Mouse (Mus musculus) kidney, embryonic 14.5 days (tissue): ENCODE data around the gene Kcnip3. TPM values are rescaled to one million over a fixed set of nuclear protein-coding genes. Genes with fewer than 3 reads are reported as not detected.

Experiments
- ATAC-seq: fragments of 200-750 bp; cut with Nextera tagmentation; 2 replicates; pipeline ENCODE4 v1.8.0; 2017; ENCODE audit warnings: moderate number of reproducible peaks, mild to moderate bottlenecking, moderate TSS enrichment, moderate library complexity; ENCODE audit not compliant: low FRiP score, low TSS enrichment
- H3K27ac ChIP-seq: fragments of 300-500 bp; sonication (generic); 2 replicates; pipeline ENCODE4 v1.5.1; 2014; ENCODE audit warnings: low read depth, mild to moderate bottlenecking, low read length, moderate library complexity, mixed read lengths
- H3K27me3 ChIP-seq: fragments of 300-500 bp; sonication (generic); 2 replicates; pipeline ENCODE4 v1.6.1; 2014; ENCODE audit warnings: mild to moderate bottlenecking, low read length; ENCODE audit not compliant: control insufficient read depth, insufficient read depth
- H3K36me3 ChIP-seq: fragments of 300-500 bp; sonication (generic); 2 replicates; pipeline ENCODE4 v1.6.1; 2014; ENCODE audit warnings: low read length, mixed read lengths; ENCODE audit not compliant: control insufficient read depth, insufficient read depth
- H3K4me1 ChIP-seq: fragments of 300-500 bp; sonication (generic); 2 replicates; pipeline ENCODE4 v1.6.1; 2014; ENCODE audit warnings: low read length, mixed read lengths; ENCODE audit not compliant: control insufficient read depth, insufficient read depth
- H3K4me2 ChIP-seq: fragments of 300-500 bp; sonication (generic); replicated peaks from 2 replicates; pipeline ENCODE4 v1.6.1; 2014; ENCODE audit warnings: low read depth, mild to moderate bottlenecking, low read length
- H3K4me3 ChIP-seq: fragments of 300-500 bp; sonication (generic); 2 replicates; pipeline ENCODE4 v1.5.1; 2014; ENCODE audit warnings: mild to moderate bottlenecking, low read length
- H3K9ac ChIP-seq: fragments of 300-500 bp; sonication (generic); 2 replicates; pipeline ENCODE4 v1.6.1; 2014; ENCODE audit warnings: low read depth, mild to moderate bottlenecking, low read length, moderate library complexity
- H3K9me3 ChIP-seq: fragments of 300-500 bp; sonication (generic); 2 replicates; pipeline ENCODE4 v1.6.1; 2016; ENCODE audit warnings: low read length; ENCODE audit not compliant: control insufficient read depth
- WGBS: fragments of 180-500 bp; shearing (Covaris S2); extraction: QIAGEN DNeasy Blood & Tissue Kit; methylation state at CpG from one replicate; pipeline ENCODE4 v1.1.7; 2014; 5-methylcytosine and 5-hydroxymethylcytosine counted together
- polyA plus RNA-seq: library from polyadenylated mRNA; unstranded; fragments of >200 nt; fragmentation: Nextera tagmentation; extraction: Ambion mirVana; gene quantifications from 2 replicates; pipeline ENCODE4 v1.2.1, GENCODE M21; 2014

The Kcnip3 gene
- polyA plus RNA-seq, 1 experiment from 2014 or later: 4.9 TPM

DNA sequence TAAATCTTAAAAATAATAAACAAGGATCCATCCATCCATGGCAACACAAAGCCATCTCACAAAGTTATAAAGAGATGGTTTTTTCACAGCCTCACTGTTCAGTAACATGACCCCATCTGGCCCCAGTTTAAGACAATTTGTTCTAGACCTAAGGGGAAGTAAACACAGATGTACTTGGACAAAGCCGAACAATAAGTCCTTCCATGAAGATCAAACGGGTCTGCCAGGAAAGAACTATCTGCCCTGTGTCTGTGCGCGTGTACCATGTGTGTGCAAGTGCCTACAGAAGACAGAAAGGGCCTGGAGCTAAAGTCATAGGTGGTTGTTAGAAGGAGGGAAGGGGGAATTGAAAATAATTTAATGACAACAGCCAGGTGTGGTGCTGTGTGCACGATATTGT, 51.7 kb downstream of the Kcnip3 start:
- no peak for ATAC-seq

GRCm38 (mm10) chr2:127462314-127462713, 59.6 kb downstream of the Kcnip3 start:
- H3K9me3 ChIP-seq: no peaks in the 10 kb centered on the region

More for the DNA sequence above, 51.7 kb downstream of the Kcnip3 start:
- H3K27me3 ChIP-seq: no peaks in the 10 kb centered on the region
- no peaks in the 10 kb centered on the region for H3K9me3 ChIP-seq
- no peaks in the 10 kb centered on the region for H3K4me1 ChIP-seq
- H3K36me3 ChIP-seq: no peaks in the 10 kb centered on the region
- WGBS: 92% methylated on average over 5 of the region's 5 CpGs
- H3K4me3 ChIP-seq: no peak overlapping the region
- no peak overlapping the region for H3K9ac ChIP-seq
- no peak overlapping the region for H3K27ac ChIP-seq
- no peak overlapping the region for H3K4me2 ChIP-seq

GRCm38 (mm10) chr2:127461351-127461750, 60.5 kb downstream of the Kcnip3 start:
- H3K9me3 ChIP-seq: no peaks in the 10 kb centered on the region
- no peak overlapping the region for H3K4me2 ChIP-seq
- H3K36me3 ChIP-seq: no peaks in the 10 kb centered on the region
- H3K4me1 ChIP-seq: no peaks in the 10 kb centered on the region
- no peak overlapping the region for H3K27ac ChIP-seq
- no peaks in the 10 kb centered on the region for H3K27me3 ChIP-seq
- no peak overlapping the region for H3K9ac ChIP-seq
- no peak for ATAC-seq
- H3K4me3 ChIP-seq: no peak overlapping the region
- WGBS: 45% methylated on average over 9 of the region's 9 CpGs

More at GRCm38 (mm10) chr2:127462314-127462713, 59.6 kb downstream of the Kcnip3 start:
- Histone ChIP-seq H3K4me2 (no peak overlapping the region), H3K36me3 (no peaks in the 10 kb centered on the region), H3K9ac (no peak overlapping the region), H3K4me1 (no peaks in the 10 kb centered on the region), H3K27me3 (no peaks in the 10 kb centered on the region), H3K27ac (no peak overlapping the region), H3K4me3 (no peak overlapping the region)
- ATAC-seq: peak; percentile 81
- WGBS: 6% methylated on average over 8 of the region's 8 CpGs

DNA sequence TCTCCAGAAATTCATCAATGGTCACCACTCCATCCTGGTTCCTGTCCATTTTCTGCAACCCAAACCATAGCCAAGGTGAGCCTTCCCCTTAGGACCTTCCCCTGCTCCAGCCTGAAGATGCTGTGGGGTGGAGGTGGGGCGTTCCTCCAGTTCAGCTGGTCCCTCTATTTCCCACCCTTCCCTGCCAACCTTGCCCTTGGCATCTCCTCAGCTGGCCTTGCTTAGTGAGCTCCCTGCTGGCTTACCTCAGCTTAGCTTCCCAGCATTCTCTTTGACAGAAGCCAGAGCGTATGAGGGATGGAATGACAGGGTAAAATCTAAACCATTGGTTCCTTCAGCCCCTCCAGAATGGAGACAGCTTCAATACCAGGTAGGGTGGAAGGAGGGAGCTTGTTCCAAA, 62.6 kb downstream of the Kcnip3 start:
- no peak overlapping the region for H3K9ac ChIP-seq
- no peaks in the 10 kb centered on the region for H3K4me1 ChIP-seq
- H3K27ac ChIP-seq: no peak overlapping the region
- H3K9me3 ChIP-seq: no peaks in the 10 kb centered on the region
- H3K4me2 ChIP-seq: no peak overlapping the region
- H3K27me3 ChIP-seq: no peaks in the 10 kb centered on the region
- ATAC-seq: no peak
- H3K4me3 ChIP-seq: no peak overlapping the region
- H3K36me3 ChIP-seq: no peaks in the 10 kb centered on the region
- 78% methylated on average over 2 of the region's 2 CpGs for WGBS

DNA sequence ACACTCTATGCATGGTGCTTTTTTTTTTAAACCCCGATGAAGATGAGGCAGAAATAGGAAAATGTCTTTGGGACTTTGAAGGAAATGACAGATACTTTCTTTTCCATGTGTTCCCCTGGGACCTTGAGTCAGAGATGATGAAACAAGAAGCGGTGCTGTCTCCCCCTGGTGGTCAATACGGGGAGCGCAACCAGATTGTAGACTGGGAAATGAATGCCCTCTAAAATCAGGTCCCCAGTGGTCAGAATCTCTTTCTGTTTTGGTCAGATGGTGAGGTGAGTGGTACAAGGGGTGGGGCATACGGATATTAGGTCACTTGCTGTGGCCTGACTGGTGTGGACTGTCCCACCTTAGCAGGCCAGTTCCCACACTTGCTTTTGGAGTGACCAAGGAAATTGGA, 68.1 kb downstream of the Kcnip3 start:
- 6% methylated on average over 5 of the region's 5 CpGs for WGBS

DNA sequence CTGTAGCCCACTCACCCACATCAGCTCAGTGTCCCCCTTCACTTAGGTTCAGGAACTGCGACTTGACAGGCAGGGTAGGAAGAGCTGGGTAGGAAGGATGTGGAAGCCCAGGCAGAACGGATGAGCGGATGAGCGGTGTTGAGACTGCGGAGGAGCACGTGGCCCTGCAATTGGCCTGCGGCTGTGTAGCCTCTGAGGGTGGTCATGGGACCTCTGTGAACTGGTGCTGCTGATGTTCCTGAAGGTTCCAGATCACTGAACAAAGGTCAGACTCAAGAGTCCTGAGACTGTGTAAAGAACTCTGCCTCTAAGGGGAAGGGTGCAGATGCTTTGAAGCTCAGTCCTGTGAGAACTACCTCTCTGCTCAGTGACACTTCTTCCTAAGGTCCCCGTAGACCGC, 68.8 kb downstream of the Kcnip3 start:
- peak; percentile 21; the same call in 1 of the 2 replicates for ATAC-seq
- Histone ChIP-seq H3K9ac (no peak overlapping the region), H3K36me3 (no peaks in the 10 kb centered on the region), H3K4me2 (no peak overlapping the region), H3K9me3 (no peaks in the 10 kb centered on the region), H3K4me1 (peaks cover 9% of the 10 kb centered on the region), H3K27me3 (no peaks in the 10 kb centered on the region), H3K4me3 (no peak overlapping the region), H3K27ac (no peak overlapping the region)
- WGBS: 63% methylated on average over 9 of the region's 9 CpGs

More for the DNA sequence above, 68.1 kb downstream of the Kcnip3 start:
- Histone ChIP-seq H3K4me1 (peaks cover 9% of the 10 kb centered on the region), H3K27me3 (no peaks in the 10 kb centered on the region), H3K27ac (no peak overlapping the region), H3K9me3 (no peaks in the 10 kb centered on the region), H3K4me2 (no peak overlapping the region), H3K9ac (no peak overlapping the region), H3K4me3 (no peak overlapping the region), H3K36me3 (no peaks in the 10 kb centered on the region)
- no peak for ATAC-seq

- Histone ChIP-seq H3K9me3 (no peaks in the 10 kb centered on the region), H3K27ac (no peak overlapping the region), H3K4me1 (peaks cover 9% of the 10 kb centered on the region), H3K4me3 (no peak overlapping the region), H3K4me2 (no peak overlapping the region), H3K9ac (no peak overlapping the region), H3K36me3 (no peaks in the 10 kb centered on the region), H3K27me3 (no peaks in the 10 kb centered on the region)
- 28% methylated on average over 6 of the region's 6 CpGs for WGBS
- no peak for ATAC-seq
Observed at GRCm38 (mm10) chr2:127451748-127452147, 70.1 kb downstream of the Kcnip3 start.

DNA sequence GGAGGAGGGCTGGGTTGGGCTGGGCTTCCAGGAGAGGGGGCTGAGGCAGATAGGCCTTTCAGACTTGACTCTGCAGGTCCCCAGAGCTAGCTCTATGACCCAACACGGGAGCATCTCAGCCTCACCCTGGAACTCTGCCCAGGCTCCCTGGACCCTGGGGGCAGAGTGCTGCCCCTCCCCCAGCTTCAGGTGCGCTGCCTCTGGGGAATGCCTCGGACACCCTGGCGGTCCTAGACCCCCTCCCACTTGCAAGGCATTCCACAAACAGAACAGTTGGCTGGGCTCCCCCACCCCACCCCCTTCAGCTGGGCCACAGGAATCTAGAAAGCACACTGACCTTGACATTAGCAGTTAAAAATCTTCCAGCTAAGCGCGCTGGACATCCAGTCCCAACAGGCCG, 72.2 kb downstream of the Kcnip3 start:
- Histone ChIP-seq H3K4me3 (no peak overlapping the region), H3K4me1 (peaks cover 9% of the 10 kb centered on the region), H3K9me3 (no peaks in the 10 kb centered on the region), H3K36me3 (no peaks in the 10 kb centered on the region), H3K27me3 (no peaks in the 10 kb centered on the region), H3K27ac (no peak overlapping the region), H3K4me2 (peak overlapping the region; percentile 19), H3K9ac (no peak overlapping the region)
- peak; percentile 80 for ATAC-seq
- 13% methylated on average over 7 of the region's 7 CpGs for WGBS

- Histone ChIP-seq H3K9me3 (no peaks in the 10 kb centered on the region), H3K4me2 (no peak overlapping the region), H3K9ac (no peak overlapping the region), H3K4me3 (no peak overlapping the region), H3K27me3 (no peaks in the 10 kb centered on the region), H3K36me3 (no peaks in the 10 kb centered on the region), H3K27ac (no peak overlapping the region), H3K4me1 (peaks cover 14% of the 10 kb centered on the region)
- 61% methylated on average over 3 of the region's 3 CpGs for whole genome bisulfite sequencing
- no peak for ATAC-seq
Observed at GRCm38 (mm10) chr2:127446847-127447246, 75.0 kb downstream of the Kcnip3 start.
